Mouse (Mus musculus): ENCODE results near the gene Pif1.

Pif1 gene

GRCm38 (mm10) chr9:65580401-65581256 is 6.3 kb upstream of the Pif1 start:
- in situ Hi-C loops (cut with MboI; ENCODE audit: low pct_unique_long_range_greater_than_20kb in 1 of 2, low sequenced_read_pairs in 2 of 2, unreplicated experiment in 1 of 2): loop anchor here in 1 of 2 experiments (10.0 kb wide), 1 partner anchor 56 kb away; the partner anchor contains the start of gene Ankdd1a

GRCm38 (mm10) chr9:65583045-65583444 is 3.9 kb upstream of the Pif1 start:
- in situ Hi-C loops (cut with MboI; ENCODE audit: low pct_unique_long_range_greater_than_20kb in 1 of 2, low sequenced_read_pairs in 2 of 2, unreplicated experiment in 1 of 2): loop anchor here in 1 of 2 experiments (10.0 kb wide), 1 partner anchor 58 kb away; the partner anchor contains the start of gene Ankdd1a

- in situ Hi-C loops (cut with MboI; ENCODE audit: low pct_unique_long_range_greater_than_20kb in 1 of 2, low sequenced_read_pairs in 2 of 2, unreplicated experiment in 1 of 2): loop anchor here in 1 of 2 experiments (10.0 kb wide), 1 partner anchor 62 kb away; the partner anchor contains the start of gene Ankdd1a
Measured at GRCm38 (mm10) chr9:65587270-65587572, 261 bp downstream of the Pif1 start.

- in situ Hi-C loops (cut with MboI; ENCODE audit: low pct_unique_long_range_greater_than_20kb in 1 of 2, low sequenced_read_pairs in 2 of 2, unreplicated experiment in 1 of 2): loop anchor here in 1 of 2 experiments (10.0 kb wide), 1 partner anchor 63 kb away; the partner anchor contains the start of gene Ankdd1a
Measured at GRCm38 (mm10) chr9:65587573-65588358, 806 bp downstream of the Pif1 start.

- in situ Hi-C loops (cut with MboI; ENCODE audit: low pct_unique_long_range_greater_than_20kb in 1 of 2, low sequenced_read_pairs in 2 of 2, unreplicated experiment in 1 of 2): loop anchor here in 1 of 2 experiments (10.0 kb wide), 1 partner anchor 64 kb away; the partner anchor contains the start of gene Ankdd1a
Measured at GRCm38 (mm10) chr9:65589091-65589490, 2.1 kb downstream of the Pif1 start.

GRCm38 (mm10) chr9:65592721-65593120 is 5.8 kb downstream of the Pif1 start:
- in situ Hi-C loops (cut with MboI; ENCODE audit: low pct_unique_long_range_greater_than_20kb in 1 of 2, low sequenced_read_pairs in 2 of 2, unreplicated experiment in 1 of 2): no loop called here

GRCm38 (mm10) chr9:65593596-65593995 is 6.6 kb downstream of the Pif1 start:
- in situ Hi-C loops (cut with MboI; ENCODE audit: low pct_unique_long_range_greater_than_20kb in 1 of 2, low sequenced_read_pairs in 2 of 2, unreplicated experiment in 1 of 2): no loop called here

GRCm38 (mm10) chr9:65598765-65599249 is 11.8 kb downstream of the Pif1 start:
- in situ Hi-C loops (cut with MboI; ENCODE audit: low pct_unique_long_range_greater_than_20kb in 1 of 2, low sequenced_read_pairs in 2 of 2, unreplicated experiment in 1 of 2): no loop called here

- in situ Hi-C loops (cut with MboI; ENCODE audit: low pct_unique_long_range_greater_than_20kb in 1 of 2, low sequenced_read_pairs in 2 of 2, unreplicated experiment in 1 of 2): loop anchor here (10.0 kb wide), 1 partner anchor 254 kb away; no protein-coding TSS in a partner anchor
Measured at GRCm38 (mm10) chr9:65600951-65601350, 14.0 kb downstream of the Pif1 start.

- in situ Hi-C loops (cut with MboI; ENCODE audit: low pct_unique_long_range_greater_than_20kb in 1 of 2, low sequenced_read_pairs in 2 of 2, unreplicated experiment in 1 of 2): loop anchor here (10.0 kb wide), 1 partner anchor 251 kb away; no protein-coding TSS in a partner anchor
Measured at GRCm38 (mm10) chr9:65603401-65604102, 16.6 kb downstream of the Pif1 start.

GRCm38 (mm10) chr9:65605471-65606136 is 18.6 kb downstream of the Pif1 start:
- in situ Hi-C loops (cut with MboI; ENCODE audit: low pct_unique_long_range_greater_than_20kb in 1 of 2, low sequenced_read_pairs in 2 of 2, unreplicated experiment in 1 of 2): loop anchor here (5.0 to 10.0 kb wide), 2 partner anchors 57 to 249 kb away; no protein-coding TSS in a partner anchor

- in situ Hi-C loops (cut with MboI; ENCODE audit: low pct_unique_long_range_greater_than_20kb in 1 of 2, low sequenced_read_pairs in 2 of 2, unreplicated experiment in 1 of 2): loop anchor here (5.0 to 10.0 kb wide), 2 partner anchors 56 to 248 kb away; no protein-coding TSS in a partner anchor
Measured at GRCm38 (mm10) chr9:65606321-65607109, 19.6 kb downstream of the Pif1 start.

- in situ Hi-C loops (cut with MboI; ENCODE audit: low pct_unique_long_range_greater_than_20kb in 1 of 2, low sequenced_read_pairs in 2 of 2, unreplicated experiment in 1 of 2): loop anchor here (5.0 to 10.0 kb wide), 2 partner anchors 55 to 248 kb away; no protein-coding TSS in a partner anchor
Measured at GRCm38 (mm10) chr9:65607120-65607519, 20.2 kb downstream of the Pif1 start.

- in situ Hi-C loops (cut with MboI; ENCODE audit: low pct_unique_long_range_greater_than_20kb in 1 of 2, low sequenced_read_pairs in 2 of 2, unreplicated experiment in 1 of 2): no loop called here
Measured at GRCm38 (mm10) chr9:65611969-65612486, 25.1 kb downstream of the Pif1 start.

- in situ Hi-C loops (cut with MboI; ENCODE audit: low pct_unique_long_range_greater_than_20kb in 1 of 2, low sequenced_read_pairs in 2 of 2, unreplicated experiment in 1 of 2): no loop called here
Measured at GRCm38 (mm10) chr9:65613098-65613497, 26.1 kb downstream of the Pif1 start.

- in situ Hi-C loops (cut with MboI; ENCODE audit: low pct_unique_long_range_greater_than_20kb in 1 of 2, low sequenced_read_pairs in 2 of 2, unreplicated experiment in 1 of 2): no loop called here
Measured at GRCm38 (mm10) chr9:65619311-65619710, 32.4 kb downstream of the Pif1 start.

GRCm38 (mm10) chr9:65621196-65621595 is 34.2 kb downstream of the Pif1 start:
- in situ Hi-C loops (cut with MboI; ENCODE audit: low pct_unique_long_range_greater_than_20kb in 1 of 2, low sequenced_read_pairs in 2 of 2, unreplicated experiment in 1 of 2): no loop called here

Data from mouse embryonic stem cell (cell line).